Mouse (Mus musculus): ENCODE measurements around the gene Ldlrad3.

DNA sequence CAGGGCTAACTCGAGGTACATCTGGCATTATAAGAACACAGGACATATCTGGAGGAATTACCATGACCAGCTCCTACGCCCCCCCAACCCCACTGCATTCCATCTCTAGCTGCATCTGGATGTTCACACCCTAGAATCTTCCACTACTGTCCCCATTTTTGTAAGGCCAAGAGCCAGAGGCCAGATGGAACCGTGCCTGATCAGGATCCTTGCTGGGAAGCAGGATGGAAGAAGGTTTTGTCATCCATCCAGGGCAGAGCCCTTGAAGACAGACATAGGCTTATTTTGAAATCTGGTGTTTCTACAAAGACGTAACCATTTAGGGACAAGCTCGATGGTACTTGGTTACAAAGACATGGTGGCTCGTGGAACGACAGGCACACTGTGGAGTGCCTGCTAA lies 139.7 kb downstream of the Ldlrad3 start:
- TF ChIP-seq CTCF (IDR thresholded peaks at IDR 0.05; ENCODE audit: low read depth): no peak
- no peak for TF ChIP-seq EP300 (IDR thresholded peaks at IDR 0.05; ENCODE audit: low read depth)

All from liver, postnatal 0 days (tissue).